12 mouse cellular contexts compared by ENCODE assay signal in genomic region chr8:69921141-69921540, GRCm38 (mm10). TPM values are rescaled to one million over a fixed set of nuclear protein-coding genes. Genes with fewer than 3 reads are reported as not detected.
A peak's percentile ranks its signal among the peaks of the same experiment; 100 is the strongest.
DNase-seq lines count a peak whose midpoint lies in the region; ATAC-seq lines count a peak whose summit lies in the region.
"Had no signal": no experiment of that assay in that cellular context is flagged by ENCODE, and none has a peak within 500 bp of the region (broad histone marks: within the 10 kb centered on the region; RNA-seq: fewer than 3 reads in every experiment).

No protein-coding gene starts in this region.

- H3K36me3 ChIP-seq in embryonic facial prominence, embryonic 12.5 days: peaks cover 16% of the 10 kb centered on the region
- H3K36me3 ChIP-seq in kidney, embryonic 15.5 days: peaks cover 26% of the 10 kb centered on the region
- H3K36me3 ChIP-seq in midbrain, embryonic 16.5 days (ENCODE audit: control insufficient read depth, insufficient read depth, low read length): no peaks in the 10 kb centered on the region

- intact Hi-C loops in left cerebral cortex, postnatal 36 days (cut with DNase I): no loop called here

- DNase-seq in kidney, adult 11 months: peak; percentile 65
- no peak for DNase-seq in kidney, postnatal 14 days
- no peak for DNase-seq in left cerebral cortex, postnatal 36 days (ENCODE audit: low spot score in 2 of 2)
- DNase-seq in right cerebral cortex, adult 2 months (ENCODE audit: low spot score in 2 of 2): no peak
- DNase-seq in lung, postnatal 4 days: no peak
- DNase-seq: layer of hippocampus, adult 9-11 months; thymus, postnatal 4 days had no signal

- H3K9ac ChIP-seq in embryonic facial prominence, embryonic 12.5 days: no peak overlapping the region
- H3K9ac ChIP-seq in kidney, embryonic 15.5 days: no peak overlapping the region
- H3K9ac ChIP-seq in midbrain, embryonic 16.5 days (ENCODE audit: low read depth, low read length): no peak overlapping the region; the same call in 1 of the 2 replicates

- peak overlapping the region; percentile 70 for H3K27ac ChIP-seq in embryonic facial prominence, embryonic 12.5 days
- H3K27ac ChIP-seq in kidney, embryonic 15.5 days: peak overlapping the region; percentile 79
- peak overlapping the region; percentile 79 for H3K27ac ChIP-seq in midbrain, embryonic 16.5 days (ENCODE audit: low read length)

- H3K4me3 ChIP-seq in embryonic facial prominence, embryonic 12.5 days: no peak overlapping the region
- H3K4me3 ChIP-seq in kidney, embryonic 15.5 days (replicated peaks): no peak overlapping the region
- H3K4me3 ChIP-seq in midbrain, embryonic 16.5 days (ENCODE audit: low read depth, low read length): no peak overlapping the region

- no peak overlapping the region for H3K4me2 ChIP-seq in embryonic facial prominence, embryonic 12.5 days (replicated peaks)
- H3K4me2 ChIP-seq in kidney, embryonic 15.5 days: no peak overlapping the region
- no peak overlapping the region for H3K4me2 ChIP-seq in midbrain, embryonic 16.5 days (ENCODE audit: low read length)

- 96% methylated on average over 2 of the region's 2 CpGs for WGBS in embryonic facial prominence, embryonic 12.5 days
- WGBS in kidney, embryonic 15.5 days: 92% methylated on average over 2 of the region's 2 CpGs
- WGBS in midbrain, embryonic 16.5 days: 84% methylated on average over 2 of the region's 2 CpGs

- ATAC-seq in embryonic facial prominence, embryonic 12.5 days (ENCODE audit: insufficient number of reproducible peaks, insufficient read depth, low FRiP score, low TSS enrichment): no peak
- no peak for ATAC-seq in kidney, embryonic 15.5 days (replicated peaks; ENCODE audit: low FRiP score)
- ATAC-seq in midbrain, embryonic 16.5 days: no peak

- H3K4me1 ChIP-seq in embryonic facial prominence, embryonic 12.5 days: peaks cover 19% of the 10 kb centered on the region
- peaks cover 24% of the 10 kb centered on the region for H3K4me1 ChIP-seq in kidney, embryonic 15.5 days
- peaks cover 16% of the 10 kb centered on the region for H3K4me1 ChIP-seq in midbrain, embryonic 16.5 days (ENCODE audit: control insufficient read depth, insufficient read depth, low read length)

- H3K27me3 ChIP-seq in embryonic facial prominence, embryonic 12.5 days: no peaks in the 10 kb centered on the region
- no peaks in the 10 kb centered on the region for H3K27me3 ChIP-seq in kidney, embryonic 15.5 days
- H3K27me3 ChIP-seq in midbrain, embryonic 16.5 days (ENCODE audit: control insufficient read depth, insufficient read depth, low read depth, low read length): no peaks in the 10 kb centered on the region

- no peaks in the 10 kb centered on the region for H3K9me3 ChIP-seq in embryonic facial prominence, embryonic 12.5 days
- H3K9me3 ChIP-seq in kidney, embryonic 15.5 days (replicated peaks): no peaks in the 10 kb centered on the region
- no peaks in the 10 kb centered on the region for H3K9me3 ChIP-seq in midbrain, embryonic 16.5 days (replicated peaks; ENCODE audit: control insufficient read depth, low read length, poor library complexity, severe bottlenecking)

RNA-seq across cellular contexts. Expression of gene Yjefn3, which starts 18.6 kb away (rescaled TPM):
- polyA plus RNA-seq in embryonic facial prominence, embryonic 12.5 days (2016; fragmentation: Nextera tagmentation; extraction: Ambion mirVana): 4.8 and 4.9 TPM in 2 replicates
- polyA plus RNA-seq in kidney, embryonic 15.5 days (2015; fragmentation: Nextera tagmentation; extraction: Ambion mirVana): 4.5 and 5.2 TPM in 2 replicates
- 12.0 and 12.3 TPM in 2 replicates for polyA plus RNA-seq in midbrain, embryonic 16.5 days (2015; fragmentation: Nextera tagmentation; extraction: Ambion mirVana)
- total RNA-seq in left cerebral cortex, postnatal 36 days (2021): 10 to 100 TPM; 23.7 to 31.3 TPM
- total RNA-seq: common myeloid progenitor, adult 5-6 weeks; neutrophil, adult 5-6 weeks had no signal

RNA-seq across cellular contexts. Expression of gene Ndufa13, which starts 18.8 kb away (rescaled TPM):
- 168 and 171 TPM in 2 replicates for polyA plus RNA-seq in embryonic facial prominence, embryonic 12.5 days (2016; fragmentation: Nextera tagmentation; extraction: Ambion mirVana)
- 205 and 210 TPM in 2 replicates for polyA plus RNA-seq in kidney, embryonic 15.5 days (2015; fragmentation: Nextera tagmentation; extraction: Ambion mirVana)
- 172 TPM in 2 replicates for polyA plus RNA-seq in midbrain, embryonic 16.5 days (2015; fragmentation: Nextera tagmentation; extraction: Ambion mirVana)
- total RNA-seq in left cerebral cortex, postnatal 36 days (2021): 100 to 1,000 TPM; 144 to 161 TPM

RNA-seq across cellular contexts. Expression of gene Tssk6, which starts 19.2 kb away (rescaled TPM):
- polyA plus RNA-seq in embryonic facial prominence, embryonic 12.5 days (2016; fragmentation: Nextera tagmentation; extraction: Ambion mirVana): 4.1 and 5.1 TPM in 2 replicates
- 3.4 and 4.6 TPM in 2 replicates for polyA plus RNA-seq in kidney, embryonic 15.5 days (2015; fragmentation: Nextera tagmentation; extraction: Ambion mirVana)
- polyA plus RNA-seq in midbrain, embryonic 16.5 days (2015; fragmentation: Nextera tagmentation; extraction: Ambion mirVana): 3.0 and 3.5 TPM in 2 replicates
- under 1 TPM in 1 of 2 experiments, not detected in 1; 0.32 TPM for total RNA-seq in left cerebral cortex, postnatal 36 days (2021)
- total RNA-seq: common myeloid progenitor, adult 5-6 weeks had no signal

RNA-seq across cellular contexts. Expression of gene Cilp2, which starts 33.7 kb away (rescaled TPM):
- 1.2 TPM in 2 replicates for polyA plus RNA-seq in embryonic facial prominence, embryonic 12.5 days (2016; fragmentation: Nextera tagmentation; extraction: Ambion mirVana)
- polyA plus RNA-seq in kidney, embryonic 15.5 days (2015; fragmentation: Nextera tagmentation; extraction: Ambion mirVana): 0.88 and 0.98 TPM in 2 replicates
- 6.3 and 6.6 TPM in 2 replicates for polyA plus RNA-seq in midbrain, embryonic 16.5 days (2015; fragmentation: Nextera tagmentation; extraction: Ambion mirVana)
- 1 to 10 TPM in 1 of 2 experiments, under 1 TPM in 1; 0.91 to 1.0 TPM for total RNA-seq in left cerebral cortex, postnatal 36 days (2021)
- total RNA-seq: common myeloid progenitor, adult 5-6 weeks; neutrophil, adult 5-6 weeks had no signal
